Mouse (Mus musculus) bone marrow macrophage, adult 2 months (primary cell): ENCODE measurements around the gene Lrrc7.

Experiments used
- CTCF ChIP-seq: IDR thresholded peaks from 2 replicates; pipeline ENCODE4 v1.5.1; 2012; ENCODE audit warnings: low read depth, mild to moderate bottlenecking, low read length, moderate library complexity
- POLR2A ChIP-seq: IDR thresholded peaks from 2 replicates; pipeline ENCODE4 v1.6.1; 2012; ENCODE audit warnings: mild to moderate bottlenecking, low read depth, low read length, borderline replicate concordance

GRCm38 (mm10) chr3:158479677-158480076, 82.3 kb downstream of the Lrrc7 start:
- no peak for TF ChIP-seq POLR2A
- no peak for TF ChIP-seq CTCF
